Mouse (Mus musculus): ENCODE measurements around the gene Cacnb2. TPM values are rescaled to one million over a fixed set of nuclear protein-coding genes. Genes with fewer than 3 reads are reported as not detected.

The Cacnb2 gene
- polyA plus RNA-seq (2014; fragmentation: Illumina TruSeq; extraction: RNeasy Lipid Tissue Mini Kit (QIAGEN cat#74804)), result 24.3 TPM

DNA sequence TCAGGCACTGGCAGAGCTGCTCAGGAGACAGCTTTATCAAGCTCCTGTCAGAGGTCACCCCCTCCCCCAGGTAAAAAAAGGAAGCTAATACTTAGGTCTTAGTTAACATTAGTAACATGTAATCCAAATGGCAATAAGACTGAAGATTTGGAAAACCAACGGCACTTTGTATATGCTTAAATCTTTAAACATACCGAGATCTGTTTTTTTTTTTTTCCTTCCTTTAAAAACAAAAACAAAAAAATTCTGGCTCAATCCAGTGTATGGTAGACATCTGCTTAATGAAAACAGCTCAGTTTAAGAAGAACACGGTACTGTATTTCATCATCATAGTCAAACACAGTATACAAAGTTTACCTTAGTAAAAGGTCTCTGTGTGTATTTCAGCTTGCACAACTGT is at the start of gene Cacnb2:
Gene Cacnb2 (plus strand): TSS at position 301 of the 400 bp plus-strand sequence.

Other genes starting within 250 kb of the Cacnb2 start
- gene Slc39a12, start 214.8 kb upstream of the Cacnb2 start, polyA plus RNA-seq (2014; fragmentation: Illumina TruSeq; extraction: RNeasy Lipid Tissue Mini Kit (QIAGEN cat#74804)), result 0.23 TPM